Comparison of ENCODE assay signal across 9 mouse cellular contexts in genomic region chr13:37514641-37515305, GRCm38 (mm10).
DNase-seq lines count a peak whose midpoint lies in the region; ATAC-seq and TF ChIP-seq lines count a peak whose summit lies in the region.
"Had no signal": no experiment of that assay in that cellular context is flagged by ENCODE, and none has a peak within 500 bp of the region (broad histone marks: within the 10 kb centered on the region; RNA-seq: fewer than 3 reads in every experiment).

No protein-coding gene starts in this region.

- no peak for ATAC-seq in heart, embryonic 14.5 days (ENCODE audit: insufficient number of reproducible peaks, insufficient read depth, low FRiP score, low read depth)
- no peak for ATAC-seq in hindbrain, embryonic 15.5 days (ENCODE audit: low FRiP score, low read depth)
- ATAC-seq in midbrain, embryonic 13.5 days, result no peak

- no peaks in the 10 kb centered on the region for H3K9me3 ChIP-seq in heart, embryonic 14.5 days (ENCODE audit: control insufficient read depth, low read length)
- H3K9me3 ChIP-seq in hindbrain, embryonic 15.5 days, result no peaks in the 10 kb centered on the region
- no peaks in the 10 kb centered on the region for H3K9me3 ChIP-seq in midbrain, embryonic 13.5 days

- DNase-seq in heart, postnatal 4 days, result no peak
- DNase-seq in spleen, postnatal 14 days (ENCODE audit: low spot score in 2 of 2), result no peak
- no peak for DNase-seq in cerebellum, adult 2 months
- no peak for DNase-seq in lung, adult 2 months

- TF ChIP-seq CTCF in cortical plate, adult 2 months (IDR thresholded peaks at IDR 0.05; ENCODE audit: extremely low read depth, insufficient read depth, low read length), result no peak
- TF ChIP-seq CTCF in cerebellum, adult 2 months (IDR thresholded peaks at IDR 0.05; ENCODE audit: borderline replicate concordance, insufficient read depth, low read depth, low read length), result no peak
- no peak for TF ChIP-seq CTCF in lung, adult 2 months (IDR thresholded peaks at IDR 0.05; ENCODE audit: insufficient read depth, low read length)

- H3K27ac ChIP-seq in heart, embryonic 14.5 days (replicated peaks in 1 of 2; ENCODE audit: control insufficient read depth in 1 of 2, insufficient read depth in 1 of 2, low read depth in 2 of 2, low read length in 2 of 2), result peak overlapping the region; percentile 64 to 79
- peak overlapping the region; percentile 72 for H3K27ac ChIP-seq in cortical plate, adult 2 months (ENCODE audit: insufficient read depth, low read length)
- peak overlapping the region; percentile 84 for H3K27ac ChIP-seq in hindbrain, embryonic 15.5 days (replicated peaks)
- H3K27ac ChIP-seq in midbrain, embryonic 13.5 days, result peak overlapping the region; percentile 91
- no peak overlapping the region for H3K27ac ChIP-seq in cerebellum, adult 2 months (ENCODE audit: insufficient read depth, low read length)

- no peaks in the 10 kb centered on the region for H3K27me3 ChIP-seq in heart, embryonic 14.5 days (ENCODE audit: control insufficient read depth, insufficient read depth, low read length)
- H3K27me3 ChIP-seq in hindbrain, embryonic 15.5 days, result no peaks in the 10 kb centered on the region
- peaks cover 35% of the 10 kb centered on the region for H3K27me3 ChIP-seq in midbrain, embryonic 13.5 days
- H3K27me3 ChIP-seq in cerebellum, adult 2 months (ENCODE audit: control insufficient read depth, insufficient read depth, low read length), result no peaks in the 10 kb centered on the region
- H3K27me3 ChIP-seq: CH12.LX had no signal

- peaks cover 14% of the 10 kb centered on the region in 2 experiments for H3K4me1 ChIP-seq in heart, embryonic 14.5 days (ENCODE audit: control insufficient read depth in 2 of 2, insufficient read depth in 2 of 2, low read length in 2 of 2)
- H3K4me1 ChIP-seq in cortical plate, adult 2 months (ENCODE audit: control insufficient read depth, insufficient read depth, low read length), result no peaks in the 10 kb centered on the region
- H3K4me1 ChIP-seq in hindbrain, embryonic 15.5 days (replicated peaks), result peaks cover 24% of the 10 kb centered on the region
- peaks cover 37% of the 10 kb centered on the region for H3K4me1 ChIP-seq in midbrain, embryonic 13.5 days (replicated peaks)
- H3K4me1 ChIP-seq in cerebellum, adult 2 months (ENCODE audit: control insufficient read depth, insufficient read depth, low read length), result no peaks in the 10 kb centered on the region
- H3K4me1 ChIP-seq in lung, adult 2 months (ENCODE audit: control insufficient read depth, insufficient read depth, low read length), result peaks cover 27% of the 10 kb centered on the region

- peak overlapping the region; percentile 48 for H3K4me2 ChIP-seq in heart, embryonic 14.5 days (ENCODE audit: low read length)
- H3K4me2 ChIP-seq in hindbrain, embryonic 15.5 days, result peak overlapping the region; percentile 49
- H3K4me2 ChIP-seq in midbrain, embryonic 13.5 days (replicated peaks), result peak overlapping the region; percentile 49

- 76% methylated on average over 12 of the region's 12 CpGs for WGBS in heart, embryonic 14.5 days
- 69% methylated on average over 12 of the region's 12 CpGs for WGBS in hindbrain, embryonic 15.5 days
- 72% methylated on average over 12 of the region's 12 CpGs for WGBS in midbrain, embryonic 13.5 days
- WGBS in cerebellum, adult 2 months, result 74% methylated on average over 12 of the region's 12 CpGs
- 60% methylated on average over 12 of the region's 12 CpGs for WGBS in lung, adult 2 months

- TF ChIP-seq POLR2A in cortical plate, adult 2 months (IDR thresholded peaks at IDR 0.05; ENCODE audit: extremely low read depth, insufficient read depth, low read length), result no peak
- TF ChIP-seq POLR2A in cerebellum, adult 2 months (IDR thresholded peaks at IDR 0.05; ENCODE audit: borderline replicate concordance, insufficient read depth, low read length), result no peak
- TF ChIP-seq POLR2A in lung, adult 2 months (IDR thresholded peaks at IDR 0.05; ENCODE audit: borderline replicate concordance, extremely low read depth, low read depth, low read length), result no peak

- H3K36me3 ChIP-seq in heart, embryonic 14.5 days (ENCODE audit: control insufficient read depth, insufficient read depth, low read length), result no peaks in the 10 kb centered on the region
- H3K36me3 ChIP-seq in hindbrain, embryonic 15.5 days, result no peaks in the 10 kb centered on the region
- no peaks in the 10 kb centered on the region for H3K36me3 ChIP-seq in midbrain, embryonic 13.5 days

- peak overlapping the region; percentile 21; the same call in 1 of the 2 replicates for H3K9ac ChIP-seq in heart, embryonic 14.5 days (ENCODE audit: low read length)
- H3K9ac ChIP-seq in hindbrain, embryonic 15.5 days, result no peak overlapping the region
- no peak overlapping the region for H3K9ac ChIP-seq in midbrain, embryonic 13.5 days (replicated peaks)

- H3K4me3 ChIP-seq in heart, embryonic 14.5 days (ENCODE audit: control insufficient read depth in 1 of 2, insufficient read depth in 1 of 2, low read depth in 1 of 2, low read length in 2 of 2), result no peak overlapping the region
- no peak overlapping the region for H3K4me3 ChIP-seq in cortical plate, adult 2 months (ENCODE audit: insufficient read depth, low read length)
- H3K4me3 ChIP-seq in hindbrain, embryonic 15.5 days, result no peak overlapping the region
- no peak overlapping the region for H3K4me3 ChIP-seq in midbrain, embryonic 13.5 days (replicated peaks)
- no peak overlapping the region for H3K4me3 ChIP-seq in cerebellum, adult 2 months (replicated peaks; ENCODE audit: insufficient read depth, low read depth, low read length)
- H3K4me3 ChIP-seq in lung, adult 2 months (replicated peaks; ENCODE audit: extremely low read depth, low read depth, low read length), result no peak overlapping the region
